Mouse (Mus musculus): ENCODE data around the gene Gmeb1. TPM values are rescaled to one million over a fixed set of nuclear protein-coding genes. Genes with fewer than 3 reads are reported as not detected.

Gene Gmeb1
- total and polyA plus RNA-seq, 2 experiments from 2014 or later: 7.6 to 16.4 TPM

DNA sequence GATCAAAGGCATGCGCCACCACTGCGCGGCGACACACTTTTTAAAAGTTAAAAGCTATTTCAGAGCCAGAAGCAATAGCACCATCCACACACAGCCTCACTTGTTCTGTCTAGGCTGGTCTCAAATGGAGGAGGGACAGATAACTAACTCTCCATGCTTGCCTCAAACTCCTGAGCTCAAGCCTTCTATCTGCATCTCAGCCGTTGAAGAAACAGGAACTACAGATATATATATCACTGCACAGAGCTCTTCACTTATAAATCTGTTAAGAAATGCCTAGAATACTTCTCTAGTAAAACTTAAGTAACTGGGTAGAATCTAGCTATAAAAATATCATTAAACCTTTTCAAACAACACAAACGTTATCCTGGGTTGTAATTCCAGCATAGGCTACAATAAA, 67.0 kb downstream of the Gmeb1 start:
- Histone ChIP-seq H3K27me3 (ENCODE audit: control insufficient read depth, insufficient read depth, low read length) (no peaks in the 10 kb centered on the region), H3K27ac (ENCODE audit: low read depth) (no peak overlapping the region), H3K4me3 (ENCODE audit: low read depth, low read length) (no peak overlapping the region), H3K36me3 (replicated peaks; ENCODE audit: control insufficient read depth, insufficient read depth, low read length) (peaks cover 19% of the 10 kb centered on the region), H3K4me1 (ENCODE audit: control insufficient read depth, insufficient read depth) (peaks cover 3% of the 10 kb centered on the region), H3K9me3 (replicated peaks; ENCODE audit: control insufficient read depth, low read length) (no peaks in the 10 kb centered on the region), H3K9ac (replicated peaks; ENCODE audit: low read depth, low read length) (no peak overlapping the region), H3K4me2 (ENCODE audit: low read depth, low read length) (no peak overlapping the region)
- DNase-seq (ENCODE audit: low spot score): no peak
- WGBS: 77% methylated on average over 6 of the region's 6 CpGs
- no peak for TF ChIP-seq CTCF (IDR thresholded peaks at IDR 0.05; ENCODE audit: low read depth)
- no peak for TF ChIP-seq EP300 (IDR thresholded peaks at IDR 0.05; ENCODE audit: low read depth)
- no peak for ATAC-seq (ENCODE audit: insufficient read depth, low read depth)

DNA sequence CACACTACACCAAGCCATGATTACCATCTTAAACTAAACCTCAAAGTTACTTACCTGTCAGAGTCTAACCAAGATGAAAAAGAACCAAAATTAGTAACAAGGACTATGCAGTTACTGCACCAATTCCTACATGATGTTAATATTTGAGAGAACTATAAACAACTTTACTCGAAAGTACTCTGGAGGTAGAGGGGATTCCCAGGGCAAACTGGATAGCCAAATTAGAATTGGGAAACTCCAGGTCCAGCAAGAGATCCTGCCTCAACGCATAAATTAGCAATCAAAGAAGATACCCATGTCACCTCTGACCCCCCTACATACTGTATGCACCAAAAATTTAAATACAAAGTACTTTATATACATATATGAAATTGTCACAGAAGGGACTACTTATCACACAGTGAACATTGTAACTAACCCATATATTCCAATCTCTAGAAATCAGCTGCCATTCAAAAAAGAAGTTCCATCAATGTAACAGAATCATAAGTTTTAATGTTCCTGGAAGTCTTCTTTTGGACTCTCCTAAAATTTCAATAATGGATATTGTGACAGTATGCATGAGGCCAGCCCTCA, 73.5 kb downstream of the Gmeb1 start:
- Histone ChIP-seq H3K9ac (replicated peaks; ENCODE audit: low read depth, low read length) (no peak overlapping the region), H3K9me3 (replicated peaks; ENCODE audit: control insufficient read depth, low read length) (no peaks in the 10 kb centered on the region), H3K27ac (ENCODE audit: low read depth) (no peak overlapping the region), H3K4me3 (ENCODE audit: low read depth, low read length) (no peak overlapping the region), H3K4me2 (ENCODE audit: low read depth, low read length) (no peak overlapping the region), H3K36me3 (replicated peaks; ENCODE audit: control insufficient read depth, insufficient read depth, low read length) (peaks cover 38% of the 10 kb centered on the region), H3K4me1 (ENCODE audit: control insufficient read depth, insufficient read depth) (no peaks in the 10 kb centered on the region), H3K27me3 (ENCODE audit: control insufficient read depth, insufficient read depth, low read length) (no peaks in the 10 kb centered on the region)
- 90% methylated on average over 2 of the region's 2 CpGs for WGBS
- TF ChIP-seq CTCF (IDR thresholded peaks at IDR 0.05; ENCODE audit: low read depth) (no peak), EP300 (IDR thresholded peaks at IDR 0.05; ENCODE audit: low read depth) (no peak)
- DNase-seq (ENCODE audit: low spot score) (no peak), ATAC-seq (ENCODE audit: insufficient read depth, low read depth) (no peak)

DNA sequence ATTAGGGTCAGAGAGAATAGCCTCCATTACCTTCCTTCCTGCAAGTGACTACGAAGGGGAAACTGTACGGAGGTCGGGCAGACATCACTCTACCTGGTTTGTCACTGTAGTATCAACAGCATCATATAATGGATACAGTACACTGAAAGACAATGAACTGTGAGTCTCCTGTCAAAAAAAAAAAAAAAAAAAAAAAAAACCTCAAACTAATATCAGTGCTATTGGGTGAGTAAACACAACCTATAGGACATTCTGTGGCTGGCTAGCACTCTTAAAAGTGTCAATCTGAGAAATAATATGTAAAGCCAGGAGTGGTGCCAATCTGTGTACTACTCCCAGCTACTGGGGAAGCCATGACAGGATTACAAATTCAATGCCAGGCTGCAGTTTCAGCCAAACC, 78.2 kb downstream of the Gmeb1 start:
- no peak overlapping the region for H3K4me2 ChIP-seq (ENCODE audit: low read depth, low read length)
- DNase-seq (ENCODE audit: low spot score) (no peak), ATAC-seq (ENCODE audit: insufficient read depth, low read depth) (no peak)
- 91% methylated on average over 3 of the region's 3 CpGs for WGBS
- no peak overlapping the region for H3K4me3 ChIP-seq (ENCODE audit: low read depth, low read length)
- H3K27ac ChIP-seq (ENCODE audit: low read depth): no peak overlapping the region
- H3K4me1 ChIP-seq (ENCODE audit: control insufficient read depth, insufficient read depth): no peaks in the 10 kb centered on the region
- no peaks in the 10 kb centered on the region for H3K27me3 ChIP-seq (ENCODE audit: control insufficient read depth, insufficient read depth, low read length)
- H3K9me3 ChIP-seq (replicated peaks; ENCODE audit: control insufficient read depth, low read length): no peaks in the 10 kb centered on the region
- TF ChIP-seq EP300 (IDR thresholded peaks at IDR 0.05; ENCODE audit: low read depth) (no peak), CTCF (IDR thresholded peaks at IDR 0.05; ENCODE audit: low read depth) (no peak)
- peaks cover 39% of the 10 kb centered on the region for H3K36me3 ChIP-seq (replicated peaks; ENCODE audit: control insufficient read depth, insufficient read depth, low read length)
- H3K9ac ChIP-seq (replicated peaks; ENCODE audit: low read depth, low read length): no peak overlapping the region

DNA sequence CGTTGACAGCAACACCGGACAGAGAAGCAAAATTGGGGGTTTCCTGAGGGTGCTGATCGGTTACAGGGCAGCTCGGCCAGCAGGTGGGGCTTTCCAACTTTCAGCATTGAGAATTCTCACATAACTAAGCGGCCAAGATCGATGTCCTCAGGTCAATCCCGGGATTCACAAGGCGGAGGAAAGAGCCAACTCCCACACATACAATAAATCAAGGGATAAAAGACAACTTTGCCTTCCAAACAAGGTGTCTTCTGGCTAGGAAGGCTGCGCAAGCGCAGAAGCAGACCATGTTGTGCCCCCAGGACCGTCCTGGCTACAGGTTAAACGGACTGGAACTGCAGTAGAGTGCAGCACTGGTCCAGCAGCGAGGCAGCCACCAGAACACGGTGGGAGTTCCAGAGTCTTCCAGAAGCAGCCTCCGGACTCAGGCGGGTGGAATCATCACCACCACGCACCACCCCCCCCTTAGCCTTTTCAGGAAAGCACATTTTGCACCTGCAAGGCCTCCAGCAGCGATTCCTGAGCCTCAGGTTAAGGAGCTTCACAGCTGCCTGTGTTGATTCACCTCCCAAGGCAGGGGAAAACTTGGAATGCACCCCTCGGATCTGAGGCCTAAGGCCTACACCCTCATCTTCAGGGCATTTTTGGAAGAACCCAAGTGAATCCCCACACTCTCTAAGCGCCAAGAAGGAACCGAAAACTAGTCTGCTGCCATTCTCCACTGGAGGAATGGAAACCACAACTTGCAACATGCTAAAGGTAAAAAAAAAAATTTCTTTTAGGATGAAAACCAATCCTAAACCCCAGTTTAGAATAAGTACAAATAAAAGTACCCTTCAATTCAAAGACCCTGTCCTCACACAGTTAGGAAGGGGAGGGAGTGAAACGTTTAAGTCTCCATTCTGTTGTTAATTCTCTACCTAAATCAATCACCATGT, 79.4 kb downstream of the Gmeb1 start:
- DNase-seq (ENCODE audit: low spot score) (no peak), ATAC-seq (ENCODE audit: insufficient read depth, low read depth) (no peak)
- H3K9me3 ChIP-seq (replicated peaks; ENCODE audit: control insufficient read depth, low read length): no peaks in the 10 kb centered on the region
- no peaks in the 10 kb centered on the region for H3K4me1 ChIP-seq (ENCODE audit: control insufficient read depth, insufficient read depth)
- no peak overlapping the region for H3K4me2 ChIP-seq (ENCODE audit: low read depth, low read length)
- H3K9ac ChIP-seq (replicated peaks; ENCODE audit: low read depth, low read length): no peak overlapping the region
- 66% methylated on average over 22 of the region's 22 CpGs for WGBS
- no peaks in the 10 kb centered on the region for H3K27me3 ChIP-seq (ENCODE audit: control insufficient read depth, insufficient read depth, low read length)
- peaks cover 39% of the 10 kb centered on the region for H3K36me3 ChIP-seq (replicated peaks; ENCODE audit: control insufficient read depth, insufficient read depth, low read length)
- H3K4me3 ChIP-seq (ENCODE audit: low read depth, low read length): no peak overlapping the region
- no peak overlapping the region for H3K27ac ChIP-seq (ENCODE audit: low read depth)
- TF ChIP-seq EP300 (IDR thresholded peaks at IDR 0.05; ENCODE audit: low read depth) (no peak), CTCF (IDR thresholded peaks at IDR 0.05; ENCODE audit: low read depth) (peak; percentile 16; the same call in 1 of the 2 replicates)

DNA sequence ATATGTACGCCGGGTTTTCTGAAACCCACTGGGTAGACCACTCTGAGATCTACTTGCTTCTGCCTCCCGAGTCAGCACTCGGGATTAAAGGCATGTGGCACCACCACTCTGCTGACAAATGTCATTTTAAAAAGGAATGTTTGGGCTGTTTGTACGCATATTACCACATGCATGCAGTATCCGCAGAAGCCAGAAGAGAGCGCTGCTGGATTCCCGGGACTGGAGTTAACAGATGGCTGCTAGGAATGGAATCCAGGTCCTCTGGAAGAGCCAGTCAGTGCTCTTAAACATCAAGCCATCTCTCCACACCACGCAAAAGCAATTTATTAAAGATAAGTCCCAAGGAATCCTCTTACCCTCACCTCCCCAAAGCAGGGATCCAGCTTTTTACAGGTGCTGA, 80.7 kb downstream of the Gmeb1 start:
- no peaks in the 10 kb centered on the region for H3K4me1 ChIP-seq (ENCODE audit: control insufficient read depth, insufficient read depth)
- H3K4me3 ChIP-seq (ENCODE audit: low read depth, low read length): no peak overlapping the region
- no peak overlapping the region for H3K9ac ChIP-seq (replicated peaks; ENCODE audit: low read depth, low read length)
- no peak for DNase-seq (ENCODE audit: low spot score)
- H3K36me3 ChIP-seq (replicated peaks; ENCODE audit: control insufficient read depth, insufficient read depth, low read length): peaks cover 36% of the 10 kb centered on the region
- no peak overlapping the region for H3K4me2 ChIP-seq (ENCODE audit: low read depth, low read length)
- no peak for ATAC-seq (ENCODE audit: insufficient read depth, low read depth)
- WGBS: 76% methylated on average over 9 of the region's 9 CpGs
- no peaks in the 10 kb centered on the region for H3K27me3 ChIP-seq (ENCODE audit: control insufficient read depth, insufficient read depth, low read length)
- no peak overlapping the region for H3K27ac ChIP-seq (ENCODE audit: low read depth)
- H3K9me3 ChIP-seq (replicated peaks; ENCODE audit: control insufficient read depth, low read length): no peaks in the 10 kb centered on the region
- TF ChIP-seq EP300 (IDR thresholded peaks at IDR 0.05; ENCODE audit: low read depth) (no peak), CTCF (IDR thresholded peaks at IDR 0.05; ENCODE audit: low read depth) (peak; percentile 22; the same call in 1 of the 2 replicates)
